Mouse (Mus musculus): ENCODE measurements at regions not wholly inside any gene's neighbourhood (a gene's known extent, or its start where the extent isn't known, plus 50 kb on each side); places are given as distances from the start of the nearest gene placed in this dataset. TPM values are rescaled to one million over a fixed set of nuclear protein-coding genes. Genes with fewer than 3 reads are reported as not detected.
"Not testable (repeated sequence)": the region's sequence is repeated elsewhere in the genome, so short reads cannot be mapped to it uniquely, and the experiment has no call there.

GRCm38 (mm10) chr12:37014945-37015344 lies 93.4 kb upstream of the Meox2 start:
- not testable (repeated sequence) for H3K4me1 ChIP-seq (ENCODE audit: control insufficient read depth, insufficient read depth, low read length); H3K27me3 ChIP-seq (ENCODE audit: control insufficient read depth, insufficient read depth, low read length); H3K36me3 ChIP-seq (ENCODE audit: control insufficient read depth, insufficient read depth); H3K9ac ChIP-seq (ENCODE audit: low read length); H3K4me2 ChIP-seq (ENCODE audit: low read depth, low read length); H3K9me3 ChIP-seq (replicated peaks; ENCODE audit: control insufficient read depth, low read length); H3K4me3 ChIP-seq (ENCODE audit: low read length); ATAC-seq (replicated peaks; ENCODE audit: extremely low read depth, insufficient read depth, low FRiP score)
- 82% methylated on average over 7 of the region's 7 CpGs for WGBS
- peak overlapping the region; percentile 42; the same call in 1 of the 2 replicates for H3K27ac ChIP-seq (ENCODE audit: low read length)

- no peak overlapping the region for H3K4me2 ChIP-seq (ENCODE audit: low read depth, low read length)
- no peaks in the 10 kb centered on the region for H3K4me1 ChIP-seq (ENCODE audit: control insufficient read depth, insufficient read depth, low read length)
- no peaks in the 10 kb centered on the region for H3K27me3 ChIP-seq (ENCODE audit: control insufficient read depth, insufficient read depth, low read length)
- H3K9ac ChIP-seq (ENCODE audit: low read length): no peak overlapping the region
- no peaks in the 10 kb centered on the region for H3K9me3 ChIP-seq (replicated peaks; ENCODE audit: control insufficient read depth, low read length)
- H3K36me3 ChIP-seq (ENCODE audit: control insufficient read depth, insufficient read depth): no peaks in the 10 kb centered on the region
- no peak overlapping the region for H3K27ac ChIP-seq (ENCODE audit: low read length)
- no peak overlapping the region for H3K4me3 ChIP-seq (ENCODE audit: low read length)
- WGBS: 48% methylated on average over 4 of the region's 4 CpGs
- ATAC-seq (replicated peaks; ENCODE audit: extremely low read depth, insufficient read depth, low FRiP score): no peak
These were observed 92.7 kb upstream of the Meox2 start for GRCm38 (mm10) chr12:37015474-37016248.

GRCm38 (mm10) chr12:37047191-37047590 lies 61.1 kb upstream of the Meox2 start:
- Histone ChIP-seq H3K4me1 (ENCODE audit: control insufficient read depth, insufficient read depth, low read length) (no peaks in the 10 kb centered on the region), H3K9ac (ENCODE audit: low read length) (no peak overlapping the region), H3K27ac (ENCODE audit: low read length) (no peak overlapping the region), H3K36me3 (ENCODE audit: control insufficient read depth, insufficient read depth) (no peaks in the 10 kb centered on the region), H3K27me3 (ENCODE audit: control insufficient read depth, insufficient read depth, low read length) (no peaks in the 10 kb centered on the region), H3K4me2 (ENCODE audit: low read depth, low read length) (no peak overlapping the region), H3K4me3 (ENCODE audit: low read length) (no peak overlapping the region), H3K9me3 (replicated peaks; ENCODE audit: control insufficient read depth, low read length) (no peaks in the 10 kb centered on the region)
- 61% methylated on average over 3 of the region's 3 CpGs for WGBS
- no peak for ATAC-seq (replicated peaks; ENCODE audit: extremely low read depth, insufficient read depth, low FRiP score)

- H3K9me3 ChIP-seq (replicated peaks; ENCODE audit: control insufficient read depth, low read length): no peaks in the 10 kb centered on the region
- H3K27ac ChIP-seq (ENCODE audit: low read length): no peak overlapping the region
- no peaks in the 10 kb centered on the region for H3K36me3 ChIP-seq (ENCODE audit: control insufficient read depth, insufficient read depth)
- no peak for ATAC-seq (replicated peaks; ENCODE audit: extremely low read depth, insufficient read depth, low FRiP score)
- H3K4me3 ChIP-seq (ENCODE audit: low read length): no peak overlapping the region
- H3K4me2 ChIP-seq (ENCODE audit: low read depth, low read length): no peak overlapping the region
- 43% methylated on average over 1 of the region's 1 CpGs for WGBS
- no peak overlapping the region for H3K9ac ChIP-seq (ENCODE audit: low read length)
- no peaks in the 10 kb centered on the region for H3K27me3 ChIP-seq (ENCODE audit: control insufficient read depth, insufficient read depth, low read length)
- no peaks in the 10 kb centered on the region for H3K4me1 ChIP-seq (ENCODE audit: control insufficient read depth, insufficient read depth, low read length)
These were observed 57.7 kb upstream of the Meox2 start for GRCm38 (mm10) chr12:37050596-37050995.

GRCm38 (mm10) chr12:37057411-37057810 lies 50.9 kb upstream of the Meox2 start:
- Histone ChIP-seq H3K4me1 (ENCODE audit: control insufficient read depth, insufficient read depth, low read length) (no peaks in the 10 kb centered on the region), H3K9me3 (replicated peaks; ENCODE audit: control insufficient read depth, low read length) (no peaks in the 10 kb centered on the region), H3K27me3 (ENCODE audit: control insufficient read depth, insufficient read depth, low read length) (no peaks in the 10 kb centered on the region), H3K4me3 (ENCODE audit: low read length) (no peak overlapping the region), H3K9ac (ENCODE audit: low read length) (no peak overlapping the region), H3K4me2 (ENCODE audit: low read depth, low read length) (no peak overlapping the region), H3K36me3 (ENCODE audit: control insufficient read depth, insufficient read depth) (no peaks in the 10 kb centered on the region), H3K27ac (ENCODE audit: low read length) (no peak overlapping the region)
- ATAC-seq (replicated peaks; ENCODE audit: extremely low read depth, insufficient read depth, low FRiP score): no peak
- WGBS: 64% methylated on average over 3 of the region's 3 CpGs

Small RNA genes lying in the stretch of these regions (microRNA-seq; reads per million reads assigned to microRNA genes)
- gene Gm44326 (not detected), gene Mir5099 (124 reads per million, percentile 54 among the genes with 10 or more reads in this experiment)

Data from heart, embryonic 16.5 days (tissue).